Mouse (Mus musculus) embryo, embryonic 11.5 days (tissue): ENCODE data around the gene Lin54.

Experiments used
- DNase-seq: peaks from one replicate; pipeline ENCODE4 v3.0.0-alpha.2; 2012; ENCODE audit warnings: low read depth, low spot score

Gene Lin54

DNA sequence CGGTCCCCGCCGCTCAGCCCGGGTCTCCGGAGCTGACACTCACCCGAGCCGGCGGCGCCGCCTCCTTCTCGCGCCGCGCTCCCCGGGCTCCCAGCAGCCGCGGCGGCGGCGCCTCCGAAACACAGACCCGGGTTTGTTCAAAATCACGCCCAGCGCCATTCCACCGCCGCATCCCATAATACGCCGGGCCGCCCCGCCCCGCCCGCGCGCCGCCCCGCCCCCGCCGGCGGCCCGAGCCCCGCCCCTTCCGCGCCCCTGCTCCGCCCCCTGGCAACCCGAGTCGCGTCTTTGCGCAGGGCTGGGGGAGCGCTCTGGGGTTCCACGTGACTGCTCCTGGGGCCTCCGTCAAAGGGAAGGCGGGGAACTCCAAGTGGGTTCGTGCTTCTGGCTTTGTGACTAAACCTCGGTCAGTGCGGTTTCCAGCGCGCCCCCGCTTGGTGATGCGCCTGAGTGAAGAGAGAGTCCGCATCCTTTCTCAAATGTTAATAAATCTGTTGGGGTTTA, at the start of gene Lin54:
TSS of gene Lin54 (minus strand) at position 182 of the 504 bp plus-strand sequence.
- DNase-seq = peak; percentile 88

DNA sequence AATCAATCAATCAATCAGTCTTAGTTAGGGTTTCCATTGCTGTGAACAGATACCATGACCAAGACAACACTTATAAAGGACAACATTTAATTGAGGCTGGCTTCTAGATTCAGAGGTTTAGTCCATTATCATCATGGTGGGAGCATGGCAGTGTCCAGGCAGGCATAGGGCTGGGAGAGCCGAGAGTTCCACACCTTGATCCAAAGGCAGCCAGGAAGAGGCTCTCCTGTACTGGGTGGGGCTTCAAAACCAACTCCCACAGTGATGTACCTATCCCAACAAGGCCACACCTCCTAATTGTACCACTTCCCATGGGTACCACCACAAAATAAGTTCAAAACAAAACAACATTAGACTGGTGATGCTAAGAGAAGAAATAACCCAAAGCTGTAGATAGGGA, 49.7 kb upstream of the Lin54 start:
- no peak for DNase-seq

DNA sequence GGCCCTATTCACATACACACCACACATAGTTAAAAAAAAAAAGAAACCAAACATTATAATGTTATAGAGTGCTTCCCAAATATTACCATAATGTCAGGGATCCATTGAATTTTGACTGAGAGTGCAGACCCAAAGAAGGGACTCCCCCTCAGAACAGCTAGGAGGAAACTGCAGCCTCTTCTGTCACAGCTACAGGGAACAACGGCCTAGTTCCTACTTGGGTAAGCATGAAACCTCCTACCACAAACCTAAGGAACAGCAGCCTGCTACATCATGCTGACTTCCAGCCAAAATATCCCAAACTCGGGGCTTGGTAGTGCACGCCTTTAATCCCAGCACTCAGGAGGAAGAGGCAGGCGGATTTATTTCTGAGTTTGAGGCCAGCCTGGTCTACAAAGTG, 48.9 kb upstream of the Lin54 start:
- DNase-seq = no peak

DNA sequence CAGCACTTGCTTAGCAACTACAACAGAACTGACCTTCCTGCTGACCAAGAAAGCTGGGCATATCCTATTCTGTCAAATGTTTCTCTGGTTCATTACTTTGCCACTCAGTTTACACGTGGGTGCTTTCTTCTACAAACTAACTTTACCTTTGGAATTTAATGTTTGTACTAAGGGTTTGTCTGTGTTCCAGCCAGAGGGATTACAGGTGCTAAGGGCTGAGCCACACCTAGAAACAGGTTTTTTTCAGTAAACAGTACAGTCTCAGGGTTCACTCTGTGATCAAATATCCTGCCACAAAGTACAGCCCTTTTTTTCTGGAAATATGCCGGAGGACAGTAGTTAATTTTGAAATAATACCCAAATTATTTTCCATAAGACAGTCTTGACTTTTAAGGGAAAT, 47.8 kb upstream of the Lin54 start:
- DNase-seq = no peak

DNA sequence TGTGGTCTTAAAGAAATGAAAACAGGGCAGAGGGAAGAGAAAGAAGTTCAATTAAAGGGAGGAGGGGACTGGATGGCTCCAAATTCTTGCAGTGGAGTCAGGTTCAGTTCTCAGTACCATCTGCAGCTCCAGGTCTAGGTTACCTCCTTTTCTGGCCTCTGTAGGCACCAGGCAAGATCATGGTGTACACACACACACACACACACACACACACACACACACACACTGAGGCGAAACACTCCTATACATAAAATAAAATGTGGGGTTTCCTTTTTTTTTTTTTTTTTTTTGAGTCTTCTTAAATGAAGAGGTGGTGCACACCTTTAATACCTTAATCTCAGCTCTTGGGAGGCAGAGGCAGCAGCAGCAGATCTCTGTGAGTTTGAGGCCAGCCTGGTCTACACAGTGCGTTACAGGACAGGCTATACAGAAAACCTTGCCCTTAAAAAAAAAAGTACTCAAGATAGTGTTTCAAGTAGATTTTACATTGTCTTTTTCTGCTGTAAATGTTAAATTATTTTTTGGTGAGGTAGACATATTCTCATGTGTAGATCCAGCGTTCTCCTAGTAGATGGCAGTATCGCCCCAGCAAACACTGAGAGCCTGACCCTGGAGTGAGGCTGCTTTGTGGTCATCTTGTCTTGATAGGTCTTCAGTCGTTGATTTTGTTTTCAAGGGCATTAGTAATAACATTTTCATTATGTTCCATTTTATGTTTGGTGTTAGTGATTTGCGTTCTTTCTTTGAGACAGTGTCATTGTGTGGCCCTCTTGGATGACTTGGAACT, 46.0 kb upstream of the Lin54 start:
- no peak for DNase-seq

DNA sequence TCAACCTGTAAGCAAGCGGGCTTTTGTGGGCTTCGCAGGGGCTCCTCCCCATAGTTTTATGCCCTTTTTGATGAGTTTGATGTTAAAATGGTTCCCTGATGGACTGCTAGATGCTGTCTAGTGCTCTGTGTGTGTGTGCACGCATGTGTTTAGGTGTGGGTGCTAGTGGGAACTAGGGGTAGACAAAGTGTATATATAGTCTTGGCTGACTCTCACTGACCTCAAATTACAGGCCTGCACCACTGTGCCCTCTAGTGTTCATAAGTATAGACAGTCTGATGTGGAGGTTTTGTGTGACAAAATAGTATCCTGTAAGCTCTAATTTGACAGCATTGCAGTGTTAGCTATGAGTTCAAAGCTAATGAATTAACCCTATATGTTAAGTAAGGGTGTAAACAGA, 36.2 kb upstream of the Lin54 start:
- DNase-seq = peak; percentile 29

DNA sequence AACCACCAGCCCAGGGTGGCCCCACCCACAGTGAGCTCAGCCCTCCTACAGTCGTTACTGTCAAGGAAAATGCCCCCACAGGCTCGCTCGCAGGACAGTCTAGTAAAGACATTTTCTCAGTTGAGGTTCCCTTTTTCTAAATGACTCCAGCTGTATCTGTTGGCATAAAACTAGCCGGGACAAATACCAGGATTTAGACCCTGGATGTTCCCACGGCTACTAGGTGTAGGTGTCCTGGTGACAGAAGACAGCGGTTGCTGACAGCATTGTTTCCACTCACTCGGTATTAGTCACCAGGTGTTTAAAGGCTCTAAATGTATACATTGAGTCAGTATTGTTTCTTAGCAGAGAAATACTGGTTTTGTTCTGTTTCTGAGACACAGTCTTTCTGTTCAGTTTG, 35.4 kb upstream of the Lin54 start:
- DNase-seq = no peak

DNA sequence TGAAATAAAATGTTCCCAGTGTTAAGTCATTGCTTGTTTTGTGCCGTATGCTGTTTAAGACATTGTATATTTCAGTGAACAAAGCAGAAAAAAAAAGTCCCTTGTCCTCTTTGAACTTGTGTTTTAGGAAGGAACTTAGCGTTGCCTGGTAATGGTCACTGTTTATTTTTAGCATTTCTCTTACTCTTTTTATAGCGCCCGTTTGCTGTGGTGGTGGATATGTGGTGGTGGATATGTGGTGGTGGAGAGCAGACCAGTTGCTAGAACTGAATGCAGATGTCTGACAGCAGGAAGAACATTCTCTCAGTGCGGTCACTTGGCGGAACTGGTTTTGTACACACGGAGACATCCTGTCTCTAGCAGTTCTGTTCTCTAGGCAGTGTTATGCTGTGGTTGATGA, 25.7 kb upstream of the Lin54 start:
- DNase-seq = no peak

DNA sequence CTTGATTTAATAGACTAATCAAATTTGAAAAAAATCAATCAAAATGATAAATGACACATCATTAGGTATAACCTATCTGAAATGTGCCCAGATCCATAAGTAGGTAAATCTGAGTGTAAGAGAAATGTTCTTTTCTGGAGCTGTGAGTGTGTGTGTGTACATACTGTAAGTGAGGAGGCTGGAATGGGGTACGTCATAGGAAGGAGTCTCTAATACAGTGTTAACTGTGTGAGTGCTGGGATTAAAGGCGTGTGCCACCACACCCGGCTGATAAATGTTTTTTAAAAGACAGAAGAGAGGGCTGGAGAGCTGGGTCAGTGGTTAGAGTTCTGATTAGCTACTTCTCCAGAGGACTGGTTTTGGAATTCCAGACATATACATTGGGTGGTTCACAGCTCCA, 25.2 kb upstream of the Lin54 start:
- no peak for DNase-seq

DNA sequence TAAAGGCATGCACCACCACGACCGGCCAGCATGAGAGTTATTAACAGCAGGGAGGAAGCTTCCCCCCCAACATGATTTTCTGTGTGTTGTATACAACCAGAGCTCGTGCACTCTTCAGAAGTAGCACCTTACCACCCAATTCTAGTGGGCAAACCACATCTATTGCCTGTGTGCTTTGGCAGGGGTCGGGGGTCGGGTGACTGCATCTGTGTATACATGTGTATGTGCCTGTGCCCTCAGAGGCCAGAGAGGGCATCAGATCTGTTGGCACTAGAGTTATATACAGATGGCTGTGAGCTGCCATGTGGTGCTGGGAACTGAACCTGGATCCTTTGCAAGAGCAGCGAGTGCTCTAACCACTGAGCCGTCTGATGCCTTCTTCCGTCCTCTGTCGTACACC, 24.5 kb upstream of the Lin54 start:
- no peak for DNase-seq

DNA sequence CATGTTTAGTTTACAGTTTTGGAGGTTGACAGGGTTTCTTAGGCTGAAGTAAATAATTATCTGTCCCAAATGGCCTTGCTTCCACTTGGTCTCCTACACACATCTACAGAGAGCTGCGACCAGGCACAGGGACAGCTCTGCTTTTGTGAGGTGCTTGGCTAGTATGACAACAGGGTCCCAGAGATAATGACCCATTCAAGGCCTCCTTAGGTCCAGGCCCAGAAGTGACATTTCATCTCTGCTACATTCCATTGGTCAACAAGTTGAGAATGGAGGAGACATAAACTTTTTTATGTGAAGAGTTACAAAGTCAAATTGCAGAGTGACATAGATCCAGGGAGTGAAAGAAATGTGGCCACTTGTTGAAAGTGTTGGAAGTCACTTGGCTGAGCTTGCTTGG, 22.9 kb upstream of the Lin54 start:
- no peak for DNase-seq

DNA sequence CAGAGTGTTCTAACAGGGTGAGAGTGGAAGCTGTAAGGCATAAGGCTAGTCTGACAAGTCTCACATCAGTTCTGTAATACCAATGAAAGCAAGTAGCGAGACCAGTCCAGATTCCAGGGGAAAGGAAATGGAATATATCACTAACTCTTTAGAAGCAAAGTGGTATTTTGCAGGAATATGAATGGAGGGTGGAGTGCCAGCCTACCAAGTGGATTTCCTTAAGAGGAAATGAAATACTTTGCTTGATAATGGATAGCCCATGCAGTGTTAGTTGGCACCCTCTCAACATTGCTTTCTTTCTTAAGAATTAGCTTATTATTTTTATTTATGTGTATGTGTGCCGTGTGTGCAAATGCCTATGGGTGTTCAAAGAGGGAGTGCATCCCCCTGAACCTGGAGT, 19.8 kb upstream of the Lin54 start:
- DNase-seq = no peak

DNA sequence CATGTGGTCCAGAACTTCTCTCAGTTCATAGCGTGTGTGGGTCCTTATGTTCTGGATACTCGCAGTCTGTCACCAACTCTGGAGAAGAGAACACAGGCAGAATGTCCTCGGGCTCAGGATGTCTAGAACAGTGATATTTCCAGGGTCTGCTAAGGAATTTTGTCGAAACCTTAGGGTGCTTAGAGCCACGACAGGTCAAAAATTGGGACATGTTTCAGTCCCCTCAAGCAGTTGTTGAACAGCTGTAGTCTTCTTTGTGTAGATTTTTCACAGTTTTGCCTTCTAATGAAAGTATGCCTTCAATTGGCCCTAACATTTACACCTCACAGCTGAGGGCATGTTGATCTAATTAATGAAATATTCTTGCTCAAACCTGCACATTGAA, 18.6 kb upstream of the Lin54 start:
- DNase-seq = no peak

DNA sequence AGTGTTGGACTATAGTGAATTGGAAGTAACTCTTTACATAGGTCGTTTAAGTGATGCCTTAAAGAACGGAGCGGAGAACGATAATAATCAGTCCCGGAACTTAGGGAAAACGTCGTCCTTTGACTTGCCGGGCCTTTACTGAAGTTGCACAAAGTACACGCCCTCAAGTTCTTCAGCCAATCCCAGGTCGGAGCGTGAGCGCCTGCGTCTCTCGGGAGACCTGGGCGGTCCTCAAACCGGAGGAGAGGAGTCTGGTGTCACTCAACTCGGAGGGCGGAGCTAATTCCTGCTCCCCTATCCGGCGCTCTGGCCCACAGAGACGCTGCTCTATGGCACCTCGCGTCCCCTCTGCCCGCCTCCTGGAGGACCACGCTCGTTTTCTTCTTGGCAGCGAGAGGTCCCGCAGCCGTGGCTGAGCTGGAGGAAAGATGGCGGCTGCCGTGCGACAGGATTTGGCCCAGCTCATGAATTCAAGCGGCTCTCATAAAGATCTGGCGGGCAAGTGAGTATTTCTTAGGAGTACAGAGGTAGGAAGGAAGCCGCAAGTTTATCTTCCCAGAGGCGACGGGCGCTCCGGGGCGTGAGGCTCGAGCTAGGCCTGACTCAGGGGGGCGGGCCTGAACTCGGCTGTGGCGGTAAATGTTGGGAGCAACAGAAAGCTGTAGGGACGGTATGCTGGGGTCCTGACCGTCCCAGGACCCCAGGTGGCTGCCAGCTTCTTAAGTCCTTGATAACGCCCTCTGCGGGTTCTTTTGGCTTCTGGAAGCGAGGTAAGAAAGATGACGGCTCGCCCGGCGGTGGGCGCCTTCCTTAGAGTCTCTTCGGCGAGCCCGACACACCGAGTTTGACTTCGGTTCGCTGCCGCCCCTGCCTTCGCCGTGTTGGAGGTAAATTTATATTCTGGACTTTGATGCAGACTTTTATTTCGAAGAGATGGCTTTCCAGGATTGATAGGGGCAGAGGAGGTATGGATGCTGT, 17.9 kb upstream of the Lin54 start, which contains the start of gene Cops4:
TSS of gene Cops4 (plus strand) at position 261 of the 978 bp plus-strand sequence.
- DNase-seq = peak; percentile 99

DNA sequence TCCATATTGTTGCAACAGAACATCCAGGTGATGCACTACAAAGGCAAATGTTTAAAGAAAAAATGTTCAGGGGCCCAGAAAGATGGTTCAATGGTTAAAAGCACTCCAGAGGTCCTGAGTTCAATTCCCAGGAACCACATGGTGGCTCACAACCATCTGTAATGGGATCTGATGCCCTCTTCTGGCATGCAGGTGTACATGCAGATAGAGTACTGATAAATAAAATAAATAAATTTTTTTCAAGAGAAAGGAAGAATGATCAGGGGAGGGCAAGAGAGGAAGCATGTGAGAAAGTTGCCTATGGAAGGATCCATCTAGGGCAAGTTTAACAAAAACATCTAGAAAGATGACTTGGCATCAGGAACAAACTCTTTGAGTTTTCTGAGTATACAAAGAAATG, 12.1 kb upstream of the Lin54 start:
- DNase-seq = no peak

DNA sequence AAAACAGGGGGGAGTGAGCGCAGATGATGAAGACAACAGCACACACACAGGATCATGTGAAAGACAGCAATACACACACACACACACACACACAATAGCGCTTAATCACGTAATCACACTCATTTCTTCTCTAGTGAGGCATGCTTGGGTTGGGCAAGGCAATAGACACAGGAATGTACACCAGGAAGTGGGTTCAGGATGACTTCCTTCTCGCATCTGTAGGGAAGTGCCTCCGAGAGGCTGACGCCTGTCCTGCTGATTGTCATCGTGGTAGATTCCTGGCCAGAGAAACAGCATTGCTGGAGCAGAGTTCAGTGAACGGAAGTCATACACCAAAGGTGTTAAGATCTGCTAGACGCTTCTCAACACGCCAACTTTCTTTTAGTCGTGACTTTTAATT, 8.8 kb upstream of the Lin54 start:
- no peak for DNase-seq

DNA sequence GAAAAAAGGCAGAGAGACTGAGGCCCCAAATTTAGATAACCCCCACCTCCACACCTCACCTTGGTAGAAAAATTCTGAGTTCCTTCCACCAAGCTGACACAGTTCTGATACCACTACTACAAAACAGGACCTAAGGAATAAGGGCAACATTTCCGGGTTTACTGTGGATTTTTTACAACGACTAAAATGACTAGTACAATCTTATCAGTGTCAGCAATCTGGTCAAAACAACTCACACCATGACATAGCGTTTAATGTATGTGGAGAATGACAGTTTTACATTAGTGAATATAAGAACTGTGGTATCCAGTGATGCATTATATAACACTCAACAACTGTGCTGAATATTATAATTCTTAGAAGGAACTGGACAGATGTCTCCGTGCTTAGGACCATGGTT, 828 bp upstream of the Lin54 start:
- DNase-seq = no peak

DNA sequence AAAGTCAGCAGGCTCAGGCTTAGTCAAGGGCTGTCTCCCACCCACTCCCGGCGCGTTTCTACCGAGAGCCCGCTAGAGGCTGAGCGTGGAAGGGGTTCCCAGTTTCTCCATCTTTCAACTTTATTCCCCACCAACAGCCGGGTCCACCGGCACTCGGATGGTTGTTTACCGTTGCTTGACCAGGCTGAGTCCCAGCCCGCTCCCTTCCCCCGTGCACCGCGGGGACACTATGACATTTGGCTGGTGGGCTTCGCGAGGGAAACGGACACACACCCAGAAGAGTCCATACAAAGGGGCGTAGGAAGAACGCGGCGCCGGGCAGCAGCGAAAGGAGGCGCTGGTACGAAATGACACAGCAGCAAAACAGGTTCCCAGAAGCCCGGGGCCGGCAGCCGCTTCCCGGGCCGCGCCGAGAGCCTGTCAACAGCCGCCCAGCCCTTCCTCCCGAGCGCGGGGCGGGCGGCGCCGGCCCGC, 571 bp downstream of the Lin54 start:
- DNase-seq = no peak

DNA sequence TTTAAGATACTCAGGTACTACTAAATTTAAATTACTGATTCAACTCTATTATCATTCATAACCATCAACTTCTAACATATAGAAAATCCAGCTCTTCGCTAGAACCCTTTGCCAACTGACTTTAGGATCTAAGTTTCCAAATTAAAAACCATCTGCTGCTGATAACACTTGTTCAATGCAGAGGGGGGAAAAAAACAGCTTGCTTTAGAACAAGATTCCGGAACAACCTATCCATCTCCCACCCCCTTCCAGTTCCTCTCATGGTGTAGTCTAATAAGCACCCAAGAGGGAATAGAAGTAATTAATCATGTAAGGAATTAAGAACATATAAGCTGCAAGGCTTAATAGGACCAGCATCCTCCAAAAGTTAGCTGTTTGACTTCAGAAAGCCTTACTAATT, 1.2 kb downstream of the Lin54 start:
- DNase-seq = no peak

DNA sequence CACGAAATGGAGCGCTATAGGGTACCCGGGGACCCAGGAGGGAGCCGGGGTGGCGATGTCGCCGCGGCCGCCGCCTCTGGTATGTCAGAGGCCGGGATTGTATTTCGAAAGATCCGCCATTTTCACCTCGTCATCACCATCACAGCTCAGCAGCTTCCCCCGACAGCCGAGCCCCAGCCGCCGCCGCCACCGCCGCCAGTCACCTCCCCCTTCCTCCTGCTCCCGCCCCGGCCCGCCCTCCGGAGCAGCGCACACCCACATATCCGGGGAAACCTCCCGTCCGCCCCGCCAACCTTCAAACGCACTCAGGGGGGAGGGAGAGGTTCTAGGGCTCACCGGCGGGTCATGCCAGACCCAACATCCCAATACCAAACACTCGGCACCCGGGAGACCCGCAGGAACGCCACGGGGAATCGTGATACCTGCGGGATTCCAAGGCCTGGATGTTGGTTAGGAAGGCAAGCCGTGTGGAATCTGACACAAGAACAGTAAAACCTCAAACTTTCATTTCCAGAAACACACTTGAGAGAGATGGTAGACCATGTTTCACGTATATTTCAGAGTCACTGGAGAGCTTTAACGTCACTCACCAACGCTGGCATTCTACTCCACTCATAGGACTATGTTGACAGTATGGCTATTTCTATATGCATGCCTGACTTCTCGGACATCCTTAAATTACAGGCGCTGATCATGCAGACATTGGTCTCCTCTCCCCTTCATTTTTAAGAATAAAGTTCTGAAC, 1.8 kb downstream of the Lin54 start:
- no peak for DNase-seq

DNA sequence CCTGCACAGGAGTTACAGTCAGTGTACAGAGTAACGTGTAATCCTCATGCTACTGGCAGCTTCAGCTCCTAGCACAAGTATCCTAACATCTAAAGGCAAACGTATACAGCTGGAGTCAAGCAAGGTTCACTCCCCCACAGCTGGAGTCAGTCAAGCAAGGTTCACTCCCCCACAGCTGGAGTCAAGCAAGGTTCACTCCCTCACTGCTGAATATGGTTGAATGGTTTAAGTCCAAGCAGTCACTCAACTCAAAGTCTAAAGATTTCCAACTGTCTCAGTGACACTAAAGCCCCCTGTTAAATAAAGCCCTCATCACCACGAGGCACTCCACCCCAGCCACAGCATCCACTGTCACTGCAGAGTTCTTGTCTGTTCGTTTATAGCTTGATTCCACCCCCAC, 8.7 kb downstream of the Lin54 start:
- DNase-seq = no peak

DNA sequence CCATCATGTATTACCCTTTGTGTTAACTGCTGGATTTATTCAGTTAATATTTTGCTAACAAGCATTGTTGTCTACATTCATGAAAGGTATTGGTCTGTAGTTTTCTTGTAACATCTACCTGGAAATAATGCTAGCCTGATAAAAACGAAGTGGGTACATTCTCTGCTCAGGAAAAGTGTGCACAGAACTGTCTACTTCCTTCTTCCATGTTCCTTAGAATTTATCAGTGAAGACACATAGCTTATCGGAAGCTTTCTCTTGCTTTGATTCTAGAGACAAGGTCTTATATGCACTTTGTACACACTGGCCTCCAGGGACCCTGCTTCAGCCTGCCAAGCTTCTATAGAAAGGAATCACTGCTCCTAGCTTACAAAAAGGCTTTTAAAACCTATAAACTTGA, 11.1 kb downstream of the Lin54 start:
- no peak for DNase-seq
